Mouse (Mus musculus) embryonic facial prominence, embryonic 14.5 days (tissue): ENCODE results near the gene Gm20388. TPM values are rescaled to one million over a fixed set of nuclear protein-coding genes. Genes with fewer than 3 reads are reported as not detected.
A peak's percentile ranks its signal among the peaks of the same experiment; 100 is the strongest.

Source experiments
- ATAC-seq: fragments of 200-750 bp; cut with Nextera tagmentation; 2 replicates; pipeline ENCODE4 v1.8.0; 2017; ENCODE audit warnings: low read depth, moderate number of reproducible peaks, moderate TSS enrichment
- DNase-seq: peaks from one replicate; pipeline ENCODE4 v3.0.0-alpha.2; 2015; ENCODE audit warnings: low spot score
- H3K27ac ChIP-seq: fragments of 300-500 bp; sonication (generic); replicated peaks from 2 replicates; pipeline ENCODE4 v1.5.1; 2014; ENCODE audit warnings: low read depth, mild to moderate bottlenecking, low read length, moderate library complexity
- H3K27me3 ChIP-seq: fragments of 300-500 bp; sonication (generic); replicated peaks from 2 replicates; pipeline ENCODE4 v1.6.1; 2014; ENCODE audit warnings: low read length; ENCODE audit not compliant: control insufficient read depth, insufficient read depth
- H3K36me3 ChIP-seq: fragments of 300-500 bp; sonication (generic); 2 replicates; pipeline ENCODE4 v1.6.1; 2014; ENCODE audit warnings: low read length, mixed read lengths; ENCODE audit not compliant: control insufficient read depth, insufficient read depth
- H3K4me1 ChIP-seq: fragments of 300-500 bp; sonication (generic); 2 replicates; pipeline ENCODE4 v1.6.1; 2014; ENCODE audit warnings: antibody characterized with exemption, low read length; ENCODE audit not compliant: control insufficient read depth, insufficient read depth
- H3K4me2 ChIP-seq: fragments of 300-500 bp; sonication (generic); 2 replicates; pipeline ENCODE4 v1.6.1; 2014; ENCODE audit warnings: low read depth, mild to moderate bottlenecking, low read length, moderate library complexity, mixed read lengths
- H3K4me3 ChIP-seq: fragments of 300-500 bp; sonication (generic); 2 replicates; pipeline ENCODE4 v1.5.1; 2014; ENCODE audit warnings: low read depth, mild to moderate bottlenecking, low read length
- H3K9ac ChIP-seq: fragments of 300-500 bp; sonication (generic); 2 replicates; pipeline ENCODE4 v1.6.1; 2014; ENCODE audit warnings: low read depth, mild to moderate bottlenecking, low read length, moderate library complexity, mixed read lengths
- H3K9me3 ChIP-seq: fragments of 300-500 bp; sonication (generic); 2 replicates; pipeline ENCODE4 v1.6.1; 2016; ENCODE audit warnings: low read length; ENCODE audit not compliant: control insufficient read depth
- WGBS: fragments of 180-500 bp; shearing (Covaris S2); extraction: QIAGEN DNeasy Blood & Tissue Kit; methylation state at CpG from one replicate; pipeline ENCODE4 v1.1.7; 2014; 5-methylcytosine and 5-hydroxymethylcytosine counted together
- polyA plus RNA-seq: library from polyadenylated mRNA; unstranded; fragments of >200 nt; fragmentation: Nextera tagmentation; extraction: Ambion mirVana; gene quantifications from 2 replicates; pipeline ENCODE4 v1.2.1, GENCODE M21; 2014

The Gm20388 gene
- polyA plus RNA-seq, 1 experiment from 2014 or later: not detected

DNA sequence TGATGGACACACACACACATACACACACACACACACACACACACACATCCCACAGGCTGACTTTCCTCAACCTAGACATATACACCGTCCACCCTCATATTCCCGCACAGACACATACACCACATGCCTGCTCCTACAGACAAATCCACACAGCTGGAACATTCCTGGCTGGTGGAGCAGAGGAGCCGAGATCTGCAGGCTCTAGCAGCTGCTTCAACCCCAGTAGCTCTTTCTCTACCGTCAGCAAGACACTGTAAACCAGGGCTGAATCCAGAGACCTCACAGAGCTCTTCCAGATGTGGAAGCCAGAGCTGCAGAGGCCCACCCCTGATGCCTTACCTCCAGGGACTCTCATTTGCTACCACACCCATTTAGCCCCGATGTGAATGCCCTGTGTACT, 2451.6 kb downstream of the Gm20388 start:
- Histone ChIP-seq H3K4me2 (peak overlapping the region; percentile 18; the same call in 1 of the 2 replicates), H3K9ac (no peak overlapping the region), H3K4me3 (no peak overlapping the region), H3K4me1 (peaks cover 6% of the 10 kb centered on the region; the same call in 1 of the 2 replicates), H3K27me3 (0 out of 2 replicates have a peak, but pooled peaks cover 2% of the 10 kb centered on the region), H3K27ac (peak overlapping the region; percentile 13; the same call in 1 of the 2 replicates), H3K9me3 (no peaks in the 10 kb centered on the region), H3K36me3 (no peaks in the 10 kb centered on the region)
- WGBS: 25% methylated on average over 5 of the region's 5 CpGs
- DNase-seq: peak; percentile 72
- peak; percentile 87; the same call in 1 of the 2 replicates for ATAC-seq

DNA sequence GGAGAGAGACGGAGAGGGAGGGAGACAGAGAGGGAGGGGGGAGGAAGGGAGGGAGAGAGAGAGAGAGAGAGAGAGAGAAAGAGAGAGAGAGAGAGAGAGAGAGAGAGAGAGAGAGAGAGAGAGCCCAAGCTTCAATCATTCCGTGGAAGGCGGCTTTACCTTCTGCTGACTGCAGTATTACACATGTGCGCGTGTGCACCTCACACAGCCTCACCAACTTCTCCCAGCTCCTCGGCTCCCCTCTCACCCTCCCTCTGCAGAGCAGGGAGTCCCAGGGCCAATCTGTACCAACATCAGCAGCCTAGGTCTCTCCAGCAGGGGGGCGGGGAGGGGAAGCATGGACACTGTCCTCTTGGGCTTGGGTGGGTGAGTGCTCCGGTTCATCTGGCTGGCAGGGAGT, 2452.3 kb downstream of the Gm20388 start:
- H3K4me2 ChIP-seq: no peak overlapping the region
- no peak overlapping the region for H3K9ac ChIP-seq
- no peak overlapping the region for H3K4me3 ChIP-seq
- H3K27me3 ChIP-seq: no peaks in the 10 kb centered on the region
- H3K4me1 ChIP-seq: peaks cover 6% of the 10 kb centered on the region; the same call in 1 of the 2 replicates
- no peak overlapping the region for H3K27ac ChIP-seq
- ATAC-seq (0 out of 2 replicates have a peak, but pooled peaks have one; percentile 19), DNase-seq (no peak)
- no peaks in the 10 kb centered on the region for H3K9me3 ChIP-seq
- 12% methylated on average over 6 of the region's 8 CpGs for WGBS
- H3K36me3 ChIP-seq: no peaks in the 10 kb centered on the region

DNA sequence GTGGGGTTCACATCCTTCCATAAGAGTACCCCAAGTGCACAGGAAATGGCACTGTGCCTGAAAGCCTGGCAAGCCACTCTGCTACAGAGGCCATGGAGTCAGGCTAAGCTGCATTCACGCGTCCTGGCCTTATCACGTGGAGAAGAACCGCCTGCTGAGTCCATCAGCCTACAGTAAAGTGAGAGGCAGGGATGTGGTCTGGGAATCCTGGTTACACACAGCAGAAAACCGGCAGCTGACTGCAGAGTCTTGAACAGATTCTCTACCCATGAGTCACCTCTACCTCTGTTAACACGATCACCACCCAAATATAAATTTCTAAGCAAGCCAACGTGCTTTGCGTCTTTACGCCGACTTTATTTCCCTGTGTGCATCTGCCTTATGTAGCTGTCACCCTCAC, 2457.9 kb downstream of the Gm20388 start:
- ATAC-seq (no peak), DNase-seq (no peak)
- Histone ChIP-seq H3K27ac (no peak overlapping the region), H3K9me3 (no peaks in the 10 kb centered on the region), H3K9ac (no peak overlapping the region), H3K4me3 (no peak overlapping the region), H3K4me1 (no peaks in the 10 kb centered on the region), H3K27me3 (no peaks in the 10 kb centered on the region), H3K4me2 (no peak overlapping the region), H3K36me3 (no peaks in the 10 kb centered on the region)
- WGBS: 66% methylated on average over 10 of the region's 10 CpGs

DNA sequence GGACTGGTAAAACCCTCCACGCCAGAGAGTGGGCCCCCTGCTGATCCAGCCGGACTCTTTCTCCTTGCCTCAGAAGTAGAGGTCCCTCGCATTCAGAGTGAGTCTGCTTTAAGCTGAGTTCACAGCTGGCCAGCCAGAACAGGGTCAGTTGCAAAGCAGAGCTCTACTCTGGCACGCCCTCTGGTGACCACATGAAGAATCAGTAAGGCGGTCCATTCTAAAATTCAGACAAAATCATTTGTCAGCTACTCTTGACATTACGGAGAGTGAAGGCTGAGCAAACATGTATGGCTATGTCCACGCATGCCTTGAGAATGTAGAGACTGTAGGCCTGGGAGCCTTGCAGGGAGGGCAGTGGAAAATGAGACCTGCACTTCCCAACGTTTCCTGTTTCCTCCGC, 2459.0 kb downstream of the Gm20388 start:
- Histone ChIP-seq H3K27ac (no peak overlapping the region), H3K4me3 (no peak overlapping the region), H3K36me3 (no peaks in the 10 kb centered on the region), H3K27me3 (no peaks in the 10 kb centered on the region), H3K4me1 (no peaks in the 10 kb centered on the region), H3K9me3 (no peaks in the 10 kb centered on the region), H3K9ac (no peak overlapping the region), H3K4me2 (no peak overlapping the region)
- DNase-seq (peak; percentile 77), ATAC-seq (peak; percentile 77; the same call in 1 of the 2 replicates)
- 8% methylated on average over 9 of the region's 9 CpGs for WGBS

DNA sequence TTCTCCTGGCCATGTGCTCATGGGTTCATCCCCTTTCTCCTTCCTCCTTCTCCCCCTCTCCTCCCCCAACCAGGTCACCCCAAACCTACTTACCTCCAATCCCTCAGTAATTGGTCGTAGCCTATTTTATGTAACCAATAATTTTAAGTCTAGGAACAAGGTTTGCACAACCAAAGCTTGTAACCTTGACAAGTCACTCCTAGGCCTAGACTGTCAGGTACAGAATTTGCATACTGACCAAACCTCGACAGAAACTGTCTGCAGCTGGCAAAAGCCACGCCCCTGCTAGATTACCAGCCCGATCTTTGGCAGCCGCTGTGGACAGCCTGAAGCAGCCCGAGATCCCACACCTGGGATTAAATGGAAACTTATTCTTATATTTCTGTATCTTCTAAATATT, 2461.1 kb downstream of the Gm20388 start:
- DNase-seq (no peak), ATAC-seq (no peak)
- H3K9me3 ChIP-seq: no peaks in the 10 kb centered on the region
- peaks cover 6% of the 10 kb centered on the region; the same call in 1 of the 2 replicates for H3K4me1 ChIP-seq
- no peaks in the 10 kb centered on the region for H3K36me3 ChIP-seq
- no peak overlapping the region for H3K27ac ChIP-seq
- H3K4me2 ChIP-seq: no peak overlapping the region
- 73% methylated on average over 6 of the region's 6 CpGs for WGBS
- H3K27me3 ChIP-seq: no peaks in the 10 kb centered on the region
- no peak overlapping the region for H3K4me3 ChIP-seq
- H3K9ac ChIP-seq: no peak overlapping the region

DNA sequence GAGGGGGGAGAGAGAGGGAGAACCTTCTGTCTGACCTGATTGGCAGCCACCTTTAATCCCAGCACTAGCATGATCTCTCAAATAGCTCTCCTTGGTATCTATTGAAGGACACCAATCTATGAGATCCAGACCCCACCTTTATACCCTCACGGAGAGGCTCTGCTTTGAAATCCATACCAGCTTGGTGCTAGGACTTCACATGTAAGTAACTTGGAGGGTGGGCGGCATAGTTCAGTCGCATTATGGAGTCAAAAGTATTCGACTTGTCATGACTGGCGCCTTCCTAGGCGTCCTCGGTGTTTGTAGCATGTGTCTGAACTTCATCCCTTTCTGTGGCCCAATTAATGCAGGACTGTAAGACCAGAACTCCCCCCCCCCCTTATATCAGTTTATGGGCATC, 2464.7 kb downstream of the Gm20388 start:
- H3K9ac ChIP-seq: no peak overlapping the region; the same call in 1 of the 2 replicates
- no peak overlapping the region for H3K27ac ChIP-seq
- H3K36me3 ChIP-seq: peaks cover 13% of the 10 kb centered on the region; the same call in 1 of the 2 replicates
- DNase-seq: no peak
- no peaks in the 10 kb centered on the region for H3K9me3 ChIP-seq
- H3K4me2 ChIP-seq: peak overlapping the region; percentile 81
- H3K4me3 ChIP-seq: no peak overlapping the region
- peaks cover 17% of the 10 kb centered on the region for H3K4me1 ChIP-seq
- WGBS: 88% methylated on average over 7 of the region's 7 CpGs
- ATAC-seq: no peak
- H3K27me3 ChIP-seq: no peaks in the 10 kb centered on the region

DNA sequence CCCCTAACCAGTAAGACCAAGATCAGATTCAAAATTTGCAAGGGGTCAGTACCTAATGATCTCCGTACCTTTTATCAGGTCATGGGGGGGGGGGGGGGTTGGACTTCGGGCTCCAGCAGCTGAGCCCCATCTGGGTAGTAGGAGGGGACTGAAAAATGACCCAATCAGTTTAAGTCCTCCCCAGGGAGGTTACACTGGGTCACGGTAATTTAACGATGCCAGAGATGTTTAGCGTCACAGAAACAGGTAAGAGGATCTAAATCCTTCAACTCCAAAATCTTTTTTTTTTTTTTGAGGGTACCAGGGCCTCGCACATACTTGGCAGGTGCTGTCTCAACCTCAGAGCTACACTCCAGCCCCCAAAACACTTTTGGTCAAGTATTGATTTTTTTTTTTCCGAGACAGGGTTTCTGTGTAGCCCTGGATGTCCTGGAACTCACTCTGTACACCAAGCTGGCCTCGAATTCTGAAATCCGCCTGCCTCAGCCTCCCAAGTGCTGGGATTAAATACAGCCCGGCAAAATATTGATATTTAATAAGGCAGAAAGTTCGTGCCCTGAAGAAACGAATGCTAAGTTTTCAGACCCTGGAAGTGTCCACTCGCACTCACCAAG, 2465.2 kb downstream of the Gm20388 start:
- Histone ChIP-seq H3K4me1 (peaks cover 17% of the 10 kb centered on the region), H3K36me3 (peaks cover 13% of the 10 kb centered on the region; the same call in 1 of the 2 replicates), H3K4me3 (peak overlapping the region; percentile 82), H3K9me3 (no peaks in the 10 kb centered on the region), H3K27me3 (no peaks in the 10 kb centered on the region), H3K27ac (peak overlapping the region; percentile 96; the same call in 1 of the 2 replicates), H3K4me2 (peak overlapping the region; percentile 81), H3K9ac (peak overlapping the region; percentile 90)
- DNase-seq: no peak
- WGBS: 22% methylated on average over 13 of the region's 13 CpGs
- peak; percentile 5 for ATAC-seq

DNA sequence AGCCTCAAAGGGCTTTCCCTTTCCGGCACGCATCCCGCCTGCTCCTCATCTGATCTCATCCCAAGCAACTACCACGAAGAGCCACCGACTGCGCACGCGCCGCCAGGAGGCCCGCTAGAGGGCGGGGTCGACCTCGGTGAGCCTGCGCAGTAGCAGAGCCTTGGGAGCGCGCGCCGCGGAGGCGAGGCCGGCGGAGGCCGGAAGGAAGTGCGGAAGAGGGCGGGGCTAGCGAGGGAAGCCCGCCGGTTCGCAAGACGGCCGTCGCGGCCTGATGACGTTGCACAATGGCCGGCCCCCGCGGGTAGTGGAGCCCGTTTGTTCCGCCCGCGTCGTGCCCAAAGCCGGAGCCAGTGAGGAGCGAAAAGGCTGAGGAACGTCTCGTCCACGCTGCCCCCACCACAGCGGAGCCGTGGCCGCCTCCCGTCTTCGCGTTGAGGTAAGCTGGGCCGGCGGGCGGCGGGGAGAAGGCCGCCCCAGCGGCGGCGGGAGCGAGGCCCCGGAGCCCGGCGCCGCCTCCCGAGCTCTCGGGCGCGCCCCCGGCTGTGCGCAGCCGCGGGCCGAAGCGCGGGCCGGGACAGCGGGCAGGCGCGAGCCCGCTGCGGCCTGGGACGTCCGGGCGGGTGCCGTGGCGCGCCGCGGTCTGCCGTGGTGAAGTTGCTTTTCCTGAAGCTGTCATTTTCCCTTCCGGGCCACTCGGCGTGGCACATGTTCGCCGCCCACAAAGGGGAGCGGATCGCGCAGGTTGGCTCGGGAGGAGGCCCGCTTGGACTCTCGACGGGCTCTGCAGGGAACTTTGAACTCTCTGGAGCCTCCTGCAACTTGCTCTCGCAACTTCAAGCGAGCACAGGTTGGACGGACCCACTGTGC, 2466.0 kb downstream of the Gm20388 start, which contains the start of gene Zc3h18:
Gene Zc3h18, plus strand, starts transcription at position 245 of the 867 bp plus-strand sequence.
- peak; percentile 95 for ATAC-seq
- H3K4me3 ChIP-seq: peak within 1 kb of the TSS; percentile 82
- DNase-seq: peak; percentile 99
- H3K4me1 ChIP-seq: peaks cover 17% of the 10 kb centered on the region
- H3K9me3 ChIP-seq: no peaks in the 10 kb centered on the region
- H3K27ac ChIP-seq: peak within 1 kb of the TSS; percentile 96
- H3K36me3 ChIP-seq: peaks cover 13% of the 10 kb centered on the region; the same call in 1 of the 2 replicates
- peak within 1 kb of the TSS; percentile 90 for H3K9ac ChIP-seq
- peak within 1 kb of the TSS; percentile 81 for H3K4me2 ChIP-seq
- H3K27me3 ChIP-seq: no peaks in the 10 kb centered on the region
- WGBS: 0% methylated on average over 56 of the region's 107 CpGs
